Mouse (Mus musculus): ENCODE data around the gene Rab5if.
A peak's percentile ranks its signal among the peaks of the same experiment; 100 is the strongest.
"Not testable (repeated sequence)": the region's sequence is repeated elsewhere in the genome, so short reads cannot be mapped to it uniquely, and the experiment has no call there.

Gene Rab5if

DNA sequence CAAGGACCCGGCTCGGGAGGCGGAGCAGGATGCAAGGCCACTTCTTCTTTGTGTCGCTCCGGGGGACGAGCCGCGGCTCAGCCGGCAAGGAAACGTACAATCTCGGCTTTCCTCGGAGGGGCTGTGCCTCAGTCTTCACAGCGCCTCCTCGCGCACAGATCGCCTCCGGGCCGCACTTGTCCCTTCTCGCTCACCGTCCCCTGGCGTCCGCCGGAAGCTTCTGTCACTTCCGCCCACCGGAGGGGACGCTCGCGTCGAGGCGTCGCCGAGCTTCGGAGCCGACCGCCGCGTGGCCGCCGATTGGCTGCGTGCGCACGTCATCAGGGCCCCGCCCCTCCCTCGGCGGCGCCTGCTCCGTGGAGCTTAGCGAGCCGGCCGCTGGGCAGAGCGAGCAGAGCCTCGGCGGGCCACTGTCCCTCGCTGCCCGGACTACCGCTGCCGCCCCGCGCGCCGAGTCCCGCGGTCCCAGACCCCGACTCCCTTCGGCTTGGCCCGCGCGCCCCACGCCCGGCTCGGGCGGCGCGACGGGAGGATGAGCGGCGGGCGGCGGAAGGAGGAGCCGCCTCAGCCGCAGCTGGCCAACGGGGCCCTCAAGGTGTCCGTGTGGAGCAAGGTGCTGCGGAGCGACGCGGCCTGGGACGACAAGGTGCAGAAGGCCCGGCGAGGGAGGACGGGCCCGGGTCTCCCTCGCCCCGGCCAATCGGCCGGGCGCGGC lies at the start of gene Rab5if:
TSS of gene Rab5if (plus strand) at position 357 of the 715 bp plus-strand sequence.
- DNase-seq (ENCODE audit: extremely low read depth, insufficient read length, low spot score) = peak; percentile 98

DNA sequence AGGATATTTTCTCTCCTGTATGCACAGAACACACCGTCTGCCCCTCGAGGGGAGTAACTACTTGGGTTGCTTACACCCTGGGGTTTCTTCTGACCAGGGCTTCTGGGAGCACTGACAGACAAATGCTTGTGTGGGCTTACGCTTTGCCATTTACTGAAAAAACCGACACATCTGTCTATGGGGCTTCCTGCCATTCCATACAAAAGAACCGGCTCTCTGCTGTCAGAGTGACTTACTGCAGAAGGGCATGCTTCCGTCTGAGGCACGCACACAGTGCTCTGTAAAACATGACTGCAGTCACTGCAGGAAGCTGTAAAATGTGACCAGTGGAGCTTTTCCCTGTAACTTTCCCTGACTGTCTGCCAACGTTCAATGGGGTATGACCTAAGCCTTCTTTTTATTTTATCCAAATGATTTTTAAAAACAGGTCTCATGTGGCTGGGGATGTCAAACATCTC lies 48.6 kb upstream of the Rab5if start:
- no peak for DNase-seq (ENCODE audit: extremely low read depth, insufficient read length, low spot score)

DNA sequence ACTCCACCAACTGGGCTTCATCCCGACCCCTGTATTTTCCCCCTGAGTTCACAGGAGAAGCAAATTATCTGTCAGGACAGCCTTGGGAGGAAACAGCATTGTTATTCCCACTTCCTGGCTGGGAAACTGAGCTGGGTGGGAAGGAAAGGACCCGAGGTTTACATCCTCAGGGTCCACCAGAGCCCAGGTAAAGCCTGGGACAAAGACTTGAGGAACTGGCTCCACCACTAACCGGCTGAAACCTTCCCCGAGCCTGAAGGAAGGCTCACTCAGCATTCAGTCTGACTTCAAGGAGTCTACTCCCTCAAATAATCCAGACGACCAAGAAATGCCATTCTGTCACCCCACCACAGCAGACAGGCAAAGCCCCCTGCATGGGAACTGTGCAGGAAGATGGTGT lies 48.0 kb upstream of the Rab5if start:
- no peak for DNase-seq (ENCODE audit: extremely low read depth, insufficient read length, low spot score)

DNA sequence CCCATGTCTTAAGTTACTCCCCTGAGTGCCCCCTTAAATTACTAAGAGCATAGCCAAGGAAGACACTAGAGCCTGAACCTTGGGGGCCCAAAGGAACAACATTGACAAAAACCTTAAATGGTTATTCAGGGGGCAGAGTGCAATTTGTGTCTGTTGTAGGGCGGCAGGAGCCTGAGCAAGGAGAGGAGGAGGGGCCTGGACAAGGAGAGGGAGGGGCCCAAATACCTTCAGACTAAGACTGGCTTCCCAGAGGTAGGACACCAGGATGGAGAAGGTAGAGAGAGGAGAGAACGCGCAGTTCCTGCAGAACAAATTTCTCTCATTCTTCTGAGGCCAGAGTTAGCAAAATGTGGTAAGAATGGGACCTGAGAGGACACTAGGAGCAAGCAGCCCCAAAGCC lies 47.5 kb upstream of the Rab5if start:
- DNase-seq (ENCODE audit: extremely low read depth, insufficient read length, low spot score) = no peak

DNA sequence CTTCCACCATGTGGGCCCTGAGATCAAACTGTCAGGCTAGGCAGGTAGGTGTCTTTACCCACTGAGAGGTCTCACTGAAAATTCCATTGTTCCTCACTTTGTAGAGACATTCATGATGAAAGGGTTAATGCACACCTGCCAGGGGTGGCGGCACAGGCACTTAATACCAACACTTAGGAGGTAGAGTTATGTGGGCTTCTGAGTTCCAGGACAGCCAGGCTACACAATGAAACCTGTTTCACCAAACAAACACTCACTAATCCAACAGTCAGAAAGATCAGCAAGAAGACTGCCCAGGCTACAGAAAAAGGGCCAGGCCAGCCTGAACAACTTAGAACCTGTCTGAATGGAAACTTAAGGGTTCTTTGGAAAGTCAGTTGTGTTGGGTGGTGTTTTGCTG lies 46.8 kb upstream of the Rab5if start:
- DNase-seq (ENCODE audit: extremely low read depth, insufficient read length, low spot score) = no peak

DNA sequence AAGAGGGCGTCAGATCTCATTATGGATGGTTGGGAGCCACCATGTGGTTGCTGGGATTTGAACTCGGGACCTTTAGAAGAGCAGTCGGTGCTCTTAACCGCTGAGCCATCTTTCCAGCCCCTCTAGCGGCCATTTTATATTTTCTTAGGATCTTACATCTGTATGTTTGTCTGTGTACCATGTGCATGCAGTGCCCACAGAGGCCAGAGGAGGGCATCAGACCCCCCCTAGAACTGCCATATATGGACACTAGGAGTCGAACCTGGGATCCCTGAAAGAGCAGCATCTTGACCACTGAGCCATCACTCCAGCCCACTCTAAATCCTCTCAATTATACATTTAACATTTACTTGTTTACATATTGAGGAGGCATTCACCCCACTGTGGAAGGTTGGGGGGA lies 37.8 kb upstream of the Rab5if start:
- not testable (repeated sequence) for DNase-seq (ENCODE audit: extremely low read depth, insufficient read length, low spot score)

DNA sequence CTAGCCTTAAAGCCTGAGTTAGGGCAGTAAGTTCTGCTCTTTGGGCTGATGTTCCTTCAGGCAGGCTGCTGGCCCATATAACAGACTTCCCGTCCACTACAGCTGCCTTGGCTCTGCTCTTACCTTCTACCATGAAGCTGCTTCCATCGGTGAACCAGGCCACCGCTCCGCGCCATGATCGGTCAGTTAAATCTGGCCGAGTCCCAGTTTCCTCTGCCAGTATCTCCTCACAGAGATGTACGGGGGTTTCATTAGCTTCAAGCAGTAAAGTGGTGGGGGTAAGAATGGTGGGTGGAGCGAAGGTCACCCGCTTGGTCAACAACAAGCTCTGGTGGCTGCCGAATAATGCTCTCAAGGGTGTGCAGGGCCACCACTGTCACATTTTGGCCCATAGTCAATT lies 28.6 kb upstream of the Rab5if start:
- DNase-seq (ENCODE audit: extremely low read depth, insufficient read length, low spot score) = no peak

DNA sequence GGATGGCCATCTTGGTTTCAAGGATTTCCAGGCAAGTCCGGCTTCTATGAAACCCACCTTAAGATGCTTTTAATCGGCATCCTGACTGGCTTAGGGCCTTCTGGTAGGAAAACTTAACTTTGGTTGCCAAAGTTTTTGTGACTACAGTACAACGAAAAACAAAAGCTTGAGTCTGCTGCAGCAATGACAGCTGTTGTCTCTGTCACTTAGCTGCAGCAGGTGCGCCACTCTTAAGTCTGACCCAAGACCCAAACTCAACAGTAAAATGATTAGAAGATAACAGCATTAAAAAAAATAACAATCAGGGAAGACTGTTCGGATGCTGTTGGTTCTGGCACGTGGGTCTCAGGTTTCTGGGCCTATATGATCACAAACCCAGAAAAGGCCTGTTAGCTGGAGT lies 24.1 kb upstream of the Rab5if start:
- DNase-seq (ENCODE audit: extremely low read depth, insufficient read length, low spot score) = no peak

DNA sequence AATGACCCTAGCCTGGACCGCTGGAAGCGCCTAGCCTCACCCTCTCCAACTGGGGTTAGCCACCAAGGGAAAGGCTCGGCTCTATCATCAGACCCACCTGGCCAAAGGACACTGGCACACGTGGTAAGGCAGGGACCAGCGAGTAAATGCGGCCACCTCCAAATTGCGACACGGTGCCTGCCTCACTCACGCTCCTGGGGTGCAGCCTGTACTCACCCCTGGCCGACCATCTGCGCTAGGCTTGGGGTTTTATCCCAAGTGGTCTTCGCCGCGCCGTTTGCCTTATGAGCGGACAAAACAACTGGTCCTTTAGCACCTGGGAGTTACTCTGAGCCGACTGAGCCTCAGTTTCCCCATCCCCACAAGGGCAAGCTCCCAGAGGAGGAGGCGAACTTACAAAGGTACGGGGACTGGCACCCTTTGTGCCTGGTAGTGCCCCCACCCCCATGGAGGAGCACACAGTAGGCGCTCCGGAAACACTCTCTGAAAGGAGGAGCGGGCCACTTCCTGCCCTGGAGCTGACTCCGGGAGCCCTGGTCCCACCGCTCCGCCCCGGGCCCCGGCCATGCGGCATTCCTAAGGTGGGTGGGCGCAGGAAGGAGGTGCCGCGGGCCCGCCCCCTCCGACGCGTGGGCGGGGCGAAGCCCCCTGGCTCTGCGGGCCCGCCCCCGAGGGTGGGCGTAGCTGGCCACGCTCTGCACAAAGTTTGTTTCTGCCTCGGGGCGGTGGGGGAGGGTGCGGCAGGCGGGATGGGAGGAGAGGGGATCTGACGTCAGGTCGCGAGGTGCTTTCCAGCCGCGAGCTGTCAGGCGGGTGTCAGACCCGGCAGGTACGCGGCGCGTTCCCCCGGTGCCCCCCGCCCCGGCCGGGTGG lies 23.4 kb upstream of the Rab5if start, which contains the start of gene Tgif2:
TSS of gene Tgif2 (plus strand) at position 689 of the 873 bp plus-strand sequence.
- DNase-seq (ENCODE audit: extremely low read depth, insufficient read length, low spot score) = no peak

DNA sequence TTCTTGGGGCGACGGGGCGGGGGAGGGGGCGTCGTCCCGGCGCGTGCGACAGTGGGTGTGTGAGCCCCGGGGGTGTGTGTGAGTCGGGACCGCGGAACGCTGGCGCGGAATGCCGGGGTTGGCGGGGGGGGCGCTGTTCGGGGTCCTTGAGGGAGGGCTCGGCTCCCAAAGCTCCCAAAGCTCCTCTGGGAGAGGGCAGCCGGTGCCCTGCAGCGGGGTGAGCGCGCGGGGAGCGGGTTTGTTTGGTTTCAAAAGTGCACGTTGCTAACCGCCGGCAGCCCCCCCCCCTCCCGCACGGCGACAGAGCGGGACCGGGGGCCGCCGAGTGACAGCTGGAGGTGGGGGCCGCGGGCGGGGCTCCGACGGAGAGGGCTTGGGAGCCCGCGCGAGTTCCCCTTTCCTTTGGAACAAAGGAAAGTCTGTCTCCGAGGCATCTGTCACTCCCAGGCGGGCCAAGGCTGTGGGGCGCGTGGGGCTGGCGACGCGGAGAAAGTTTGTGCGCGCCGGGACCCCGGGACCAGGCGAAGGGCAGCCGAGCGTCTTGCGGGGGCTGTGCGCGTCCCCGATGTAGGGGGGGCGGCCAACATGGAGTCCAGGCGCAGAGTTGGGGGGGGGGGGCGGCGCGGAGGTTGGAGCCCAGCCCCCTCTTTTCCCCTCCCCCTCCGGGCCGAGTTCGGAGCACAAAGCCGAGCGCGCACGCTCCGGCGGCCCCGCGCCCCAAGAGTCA lies 22.5 kb upstream of the Rab5if start:
- no peak for DNase-seq (ENCODE audit: extremely low read depth, insufficient read length, low spot score)

DNA sequence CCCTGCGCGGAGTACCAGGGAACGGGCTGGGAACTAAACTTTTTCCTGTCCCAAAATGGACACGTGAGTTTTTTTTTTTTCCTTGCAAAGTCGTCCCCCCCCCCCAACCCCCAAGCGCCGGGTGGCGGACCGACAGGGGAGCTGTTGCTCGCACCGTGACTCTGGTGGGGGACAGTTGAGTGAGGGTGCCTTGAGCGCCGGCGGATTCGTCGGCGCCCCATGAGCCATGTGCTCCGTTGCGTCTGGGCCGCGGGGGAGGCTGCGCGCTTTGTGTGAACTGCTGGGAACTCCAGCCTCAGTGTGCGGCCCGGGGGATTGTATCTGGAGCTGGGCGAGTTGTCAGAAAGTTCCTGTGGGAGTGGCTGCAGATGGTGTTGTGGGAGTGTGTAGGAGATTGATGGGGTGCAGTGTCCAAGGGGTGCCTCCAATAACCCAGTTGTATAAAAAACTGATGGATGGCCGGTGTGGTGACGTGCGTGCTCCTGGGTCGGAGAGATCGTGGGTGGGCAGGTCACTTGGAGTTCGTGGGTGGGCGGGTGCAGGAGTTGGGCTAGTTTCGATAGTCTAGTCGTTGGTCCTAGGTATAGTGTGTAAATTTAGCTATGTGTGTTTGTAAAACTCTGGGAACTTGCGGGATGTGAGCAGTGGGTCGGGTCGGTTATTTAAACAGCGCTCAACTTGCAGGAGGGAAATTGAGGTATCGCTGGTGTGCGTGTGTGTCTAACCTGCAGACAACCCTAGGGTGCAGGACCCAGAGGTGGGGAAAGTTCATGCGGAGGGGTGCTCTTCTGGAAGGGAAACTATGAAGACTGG lies 21.7 kb upstream of the Rab5if start:
- DNase-seq (ENCODE audit: extremely low read depth, insufficient read length, low spot score) = peak; percentile 22

DNA sequence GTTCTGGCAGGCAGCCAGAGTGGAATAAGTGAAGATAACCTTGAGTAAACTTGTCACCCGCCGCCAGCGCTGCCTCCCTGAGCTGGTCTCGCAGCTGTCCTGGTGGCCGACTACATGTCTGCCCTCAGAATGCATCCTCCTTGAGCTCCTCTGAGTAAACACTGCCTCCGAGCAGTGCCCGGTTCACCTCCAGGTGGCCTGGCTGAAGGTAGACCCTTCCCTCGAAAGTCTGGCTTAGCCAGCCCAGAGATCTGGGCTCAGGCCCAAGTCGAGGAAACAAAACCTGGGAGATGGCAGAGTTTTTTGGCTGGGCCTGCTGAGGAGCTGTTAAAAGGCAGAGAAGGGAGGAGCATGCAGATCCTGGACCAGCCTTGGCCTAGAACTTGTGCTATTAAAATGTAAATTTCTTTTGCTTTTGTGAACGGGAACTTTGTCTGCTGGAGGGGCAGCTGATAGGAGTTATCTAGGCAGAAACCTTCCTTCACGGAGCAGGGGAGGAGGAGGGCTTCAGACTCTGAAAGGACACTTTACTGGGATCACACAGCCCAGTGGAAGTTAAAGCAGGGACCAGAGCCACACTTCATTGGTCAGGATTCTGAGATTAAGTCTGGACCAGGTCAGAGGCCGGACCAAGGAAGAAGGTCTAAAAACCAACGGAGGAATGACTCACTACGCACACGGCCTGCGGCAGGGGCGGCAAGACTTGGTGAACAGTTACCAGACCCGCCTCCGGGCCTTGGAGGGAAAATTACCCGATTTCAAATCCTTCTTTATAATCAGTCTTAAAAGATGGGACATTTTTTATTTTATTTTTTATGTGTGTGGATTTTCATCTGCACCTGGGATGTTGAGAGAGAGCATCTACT lies 20.9 kb upstream of the Rab5if start:
- DNase-seq (ENCODE audit: extremely low read depth, insufficient read length, low spot score) = peak; percentile 67

DNA sequence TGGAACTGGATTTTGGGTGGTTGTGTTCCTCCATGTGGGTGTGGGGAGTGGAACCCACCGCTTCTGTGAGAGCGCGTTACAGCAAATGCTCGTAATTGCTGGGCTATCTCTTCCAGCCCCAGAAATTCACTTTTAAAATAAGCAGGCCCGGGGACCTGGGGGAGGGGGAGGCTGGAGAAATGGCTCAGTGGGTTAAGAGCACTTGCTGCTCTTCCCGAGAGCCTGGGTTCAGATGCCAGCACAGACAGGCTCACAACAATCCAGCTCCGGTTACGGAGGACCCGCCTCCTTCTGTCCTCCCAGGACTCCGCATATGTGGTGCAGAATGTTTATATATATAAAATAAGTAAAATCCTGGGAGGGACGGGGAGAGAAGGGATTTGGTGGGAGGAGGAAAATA lies 20.2 kb upstream of the Rab5if start:
- DNase-seq (ENCODE audit: extremely low read depth, insufficient read length, low spot score) = no peak

DNA sequence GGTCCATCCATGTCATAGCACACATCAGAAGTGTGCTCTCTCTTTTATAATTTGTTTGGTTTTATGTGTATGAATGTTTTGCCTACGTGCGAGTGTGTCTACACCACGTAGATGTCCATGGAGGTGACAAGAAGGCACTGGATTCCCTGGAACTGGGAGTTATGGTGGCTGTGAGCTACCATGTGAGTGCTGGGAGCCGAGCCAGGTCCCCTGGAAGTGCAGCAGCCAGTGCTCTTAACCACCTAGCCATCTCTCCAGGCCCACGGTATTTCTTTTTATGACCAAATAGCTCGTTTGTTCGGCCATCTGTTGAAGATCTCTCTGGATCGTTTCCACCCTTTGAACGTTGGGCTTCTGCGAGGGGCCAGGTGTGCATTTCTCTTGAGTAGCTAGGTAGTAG lies 19.6 kb upstream of the Rab5if start:
- DNase-seq (ENCODE audit: extremely low read depth, insufficient read length, low spot score) = no peak

DNA sequence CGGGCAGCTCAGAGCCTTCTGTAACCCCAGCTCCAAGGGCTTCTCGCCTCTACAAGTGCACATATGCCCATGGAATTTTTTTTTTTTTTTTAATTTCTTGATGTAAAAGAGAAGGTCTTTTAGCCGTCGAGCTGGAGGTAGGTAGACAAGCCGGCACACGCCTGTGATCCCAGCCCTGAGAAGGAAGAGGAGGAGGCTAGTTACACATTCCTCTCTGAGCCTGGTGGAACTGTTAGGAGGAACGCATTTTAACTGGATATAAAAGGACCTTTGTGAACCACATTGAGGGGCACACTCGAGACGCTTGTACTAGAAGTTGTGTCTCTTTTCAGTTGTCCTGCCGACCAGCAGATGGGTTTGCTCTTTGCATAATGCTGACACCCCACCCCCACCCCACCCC lies 18.2 kb upstream of the Rab5if start:
- DNase-seq (ENCODE audit: extremely low read depth, insufficient read length, low spot score) = no peak

DNA sequence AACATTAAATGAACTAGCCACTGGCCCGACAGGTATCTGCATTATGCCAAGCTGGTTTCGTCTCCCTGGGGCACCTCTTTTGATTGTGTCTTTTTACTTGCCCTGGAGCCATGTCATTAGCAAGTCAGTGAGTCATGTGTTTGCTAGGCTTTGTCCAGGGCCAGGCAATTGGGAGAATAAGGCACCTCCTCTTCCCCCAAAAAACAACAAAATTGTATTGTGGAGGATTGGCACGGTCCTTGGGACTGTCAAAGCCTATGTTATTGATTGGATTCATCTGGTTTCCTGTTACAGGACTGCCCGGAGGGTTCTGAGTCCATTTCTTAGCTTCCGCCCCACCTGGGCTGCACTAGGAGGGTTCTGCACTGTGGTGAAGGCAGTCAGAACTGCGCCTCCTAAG lies 15.3 kb upstream of the Rab5if start:
- DNase-seq (ENCODE audit: extremely low read depth, insufficient read length, low spot score) = no peak

DNA sequence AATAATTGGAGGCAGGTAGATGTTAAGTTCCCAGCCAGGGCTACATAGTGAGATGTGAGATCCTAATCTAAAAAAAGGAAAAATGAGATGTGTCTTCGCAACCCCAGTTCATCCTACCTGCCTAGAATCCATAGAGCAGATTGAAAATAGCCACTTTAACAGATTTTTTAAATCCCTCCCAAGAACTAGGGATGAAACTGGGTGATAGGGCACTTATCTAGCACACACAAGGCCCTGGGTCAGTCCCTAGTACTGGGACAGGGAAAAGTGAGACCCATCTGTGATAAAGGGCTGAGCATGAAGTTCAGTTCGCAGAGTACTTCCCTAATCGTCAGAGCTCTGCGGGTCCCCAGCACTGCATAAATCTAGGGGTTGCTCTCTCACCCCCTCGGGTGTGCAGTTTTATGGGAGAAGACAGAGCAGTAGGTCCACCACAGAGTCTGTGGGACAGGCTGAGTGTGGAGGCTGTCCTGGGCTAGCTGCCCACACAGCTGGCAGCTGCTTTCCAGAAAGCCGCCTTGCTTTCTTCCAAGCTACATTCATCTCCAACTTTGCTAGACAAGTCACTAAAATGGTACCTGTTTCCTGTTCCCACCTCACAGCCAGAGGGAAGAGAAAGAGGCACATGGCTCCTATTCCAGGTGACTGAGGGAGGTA lies 14.3 kb upstream of the Rab5if start:
- no peak for DNase-seq (ENCODE audit: extremely low read depth, insufficient read length, low spot score)

DNA sequence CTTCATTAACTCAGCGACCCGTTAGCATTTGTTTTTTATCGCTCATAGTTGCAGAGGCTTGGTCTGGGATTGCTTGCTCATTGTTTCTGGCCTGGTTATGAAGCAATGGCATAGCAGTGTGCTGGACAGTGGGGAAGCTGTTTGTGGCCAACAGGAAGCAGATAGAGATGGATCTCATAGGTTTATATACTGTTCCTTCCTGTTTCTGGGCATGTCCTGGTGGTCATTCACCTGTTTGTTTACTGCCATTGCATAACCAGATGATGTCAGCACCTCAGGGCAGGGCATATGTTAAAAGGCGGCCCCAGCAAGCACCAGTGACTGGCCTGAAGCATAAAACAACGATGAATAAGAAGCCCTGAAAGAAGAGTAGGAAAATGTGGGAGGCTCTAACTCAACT lies 12.4 kb upstream of the Rab5if start:
- no peak for DNase-seq (ENCODE audit: extremely low read depth, insufficient read length, low spot score)

DNA sequence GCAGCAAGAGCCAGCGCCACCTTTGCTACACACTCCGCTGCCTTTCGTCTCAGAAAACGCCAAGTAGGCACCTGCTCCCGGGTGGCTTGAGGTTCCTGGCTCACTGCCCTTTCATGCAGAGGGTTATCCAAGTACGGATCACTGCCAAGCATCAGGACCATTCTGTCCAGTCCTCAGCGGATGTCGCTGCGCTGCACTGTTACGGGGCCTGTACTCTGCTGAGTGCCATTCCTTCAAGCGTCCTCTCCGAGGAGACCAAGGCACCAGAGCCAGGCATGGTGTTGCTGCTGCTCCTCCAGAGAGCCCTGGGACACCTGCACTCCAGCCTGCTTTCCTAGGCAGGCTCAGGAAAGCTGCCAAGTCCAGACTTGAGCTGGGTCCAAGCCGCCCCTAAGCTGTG lies 9.3 kb upstream of the Rab5if start:
- not testable (repeated sequence) for DNase-seq (ENCODE audit: extremely low read depth, insufficient read length, low spot score)
